Mouse (Mus musculus) heart, embryonic 15.5 days (tissue): Measurements from ENCODE around the gene Dnm1. TPM values are rescaled to one million over a fixed set of nuclear protein-coding genes. Genes with fewer than 3 reads are reported as not detected.

Source experiments
- ATAC-seq: fragments of 200-750 bp; cut with Nextera tagmentation; replicated peaks from 2 replicates; pipeline ENCODE4 v1.8.0; 2017; ENCODE audit warnings: low read depth, moderate TSS enrichment; ENCODE audit not compliant: insufficient number of reproducible peaks, insufficient read depth, low FRiP score
- H3K27ac ChIP-seq: fragments of 300-500 bp; sonication (generic); 2 replicates; pipeline ENCODE4 v1.5.1; 2015; ENCODE audit warnings: mild to moderate bottlenecking, inconsistent platforms
- H3K27me3 ChIP-seq: fragments of 300-500 bp; sonication (generic); 2 replicates; pipeline ENCODE4 v1.6.1; 2015; ENCODE audit warnings: inconsistent platforms
- H3K36me3 ChIP-seq: fragments of 300-500 bp; sonication (generic); 2 replicates; pipeline ENCODE4 v1.6.1; 2015; ENCODE audit warnings: mild to moderate bottlenecking, inconsistent platforms
- H3K4me1 ChIP-seq: fragments of 300-500 bp; sonication (generic); replicated peaks from 2 replicates; pipeline ENCODE4 v1.6.1; 2015; ENCODE audit warnings: inconsistent platforms
- H3K4me2 ChIP-seq: fragments of 300-500 bp; sonication (generic); 2 replicates; pipeline ENCODE4 v1.6.1; 2015; ENCODE audit warnings: inconsistent platforms, mild to moderate bottlenecking, moderate library complexity
- H3K4me3 ChIP-seq: fragments of 300-500 bp; sonication (generic); 2 replicates; pipeline ENCODE4 v1.5.1; 2015; ENCODE audit warnings: mild to moderate bottlenecking, inconsistent platforms
- H3K9ac ChIP-seq: fragments of 300-500 bp; sonication (generic); 2 replicates; pipeline ENCODE4 v1.6.1; 2015; ENCODE audit warnings: mild to moderate bottlenecking, inconsistent platforms
- H3K9me3 ChIP-seq: fragments of 300-500 bp; sonication (generic); replicated peaks from 2 replicates; pipeline ENCODE4 v1.6.1; 2016; ENCODE audit warnings: inconsistent platforms
- WGBS: fragments of 180-500 bp; shearing (Covaris S2); methylation state at CpG from one replicate; pipeline ENCODE4 v1.1.7; 2015; ENCODE audit warnings: mixed read lengths; 5-methylcytosine and 5-hydroxymethylcytosine counted together
- polyA plus RNA-seq: library from polyadenylated mRNA; unstranded; fragments of >200 nt; fragmentation: Nextera tagmentation; extraction: Ambion mirVana; gene quantifications from 2 replicates; pipeline ENCODE4 v1.2.1, GENCODE M21; 2015

Dnm1 gene
- polyA plus RNA-seq, 1 experiment from 2014 or later, result 1.9 TPM

- H3K4me2 ChIP-seq, result peak overlapping the region; percentile 62
- peak overlapping the region; percentile 88 for H3K27ac ChIP-seq
- H3K9me3 ChIP-seq, result no peaks in the 10 kb centered on the region
- no peak for ATAC-seq
- 68% methylated on average over 14 of the region's 14 CpGs for WGBS
- no peaks in the 10 kb centered on the region for H3K36me3 ChIP-seq
- H3K4me1 ChIP-seq, result peaks cover 40% of the 10 kb centered on the region
- H3K4me3 ChIP-seq, result peak overlapping the region; percentile 48
- H3K9ac ChIP-seq, result peak overlapping the region; percentile 50
- H3K27me3 ChIP-seq, result peaks cover 22% of the 10 kb centered on the region
Measured at GRCm38 (mm10) chr2:32318709-32319585, 34.2 kb downstream of the Dnm1 start.

- Histone ChIP-seq H3K4me1 (peaks cover 40% of the 10 kb centered on the region), H3K27me3 (peaks cover 29% of the 10 kb centered on the region)
- 7% methylated on average over 18 of the region's 19 CpGs for WGBS
Measured at GRCm38 (mm10) chr2:32317791-32318417, 35.2 kb downstream of the Dnm1 start.

DNA sequence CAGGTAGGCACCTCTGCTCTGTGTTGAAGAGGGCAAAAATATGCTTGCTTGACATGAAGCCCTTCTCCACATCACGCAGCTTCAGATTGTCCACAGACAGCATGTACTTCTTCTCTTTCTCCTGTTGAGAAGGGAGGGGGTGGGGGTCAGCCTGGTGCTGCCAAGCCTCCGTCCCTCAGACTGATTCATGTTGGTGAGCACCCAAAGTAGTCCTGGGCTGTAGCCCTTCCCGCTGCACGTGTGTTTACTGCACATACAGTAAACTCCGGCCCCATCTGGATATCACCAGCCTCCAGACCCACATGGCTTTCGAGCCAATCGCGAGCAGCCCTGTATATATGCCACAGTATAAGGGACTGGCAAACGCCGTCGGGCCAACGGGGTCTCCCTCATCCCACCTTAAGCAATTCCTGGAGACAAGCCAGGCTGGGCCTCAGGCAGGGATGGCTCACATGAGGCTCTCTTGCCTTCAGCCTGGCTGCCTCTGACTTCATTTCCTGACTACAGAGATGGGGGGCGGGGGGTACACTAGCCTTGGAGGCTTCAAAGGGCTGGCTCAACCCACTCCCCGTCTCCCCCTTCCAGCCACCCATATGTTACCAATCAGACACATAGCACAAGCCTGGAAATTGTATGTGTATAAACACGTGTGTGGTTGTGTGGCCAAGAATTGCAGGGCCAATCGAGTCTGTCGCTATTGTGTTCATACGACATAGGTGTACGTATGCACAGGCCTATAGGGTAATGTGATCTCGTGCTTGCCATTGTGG, 36.1 kb downstream of the Dnm1 start:
- ATAC-seq, result no peak
- peaks cover 35% of the 10 kb centered on the region for H3K27me3 ChIP-seq
- H3K36me3 ChIP-seq, result no peaks in the 10 kb centered on the region
- no peaks in the 10 kb centered on the region for H3K9me3 ChIP-seq
- H3K4me2 ChIP-seq, result no peak overlapping the region
- no peak overlapping the region for H3K9ac ChIP-seq
- WGBS, result 59% methylated on average over 20 of the region's 20 CpGs
- no peak overlapping the region for H3K4me3 ChIP-seq
- peak overlapping the region; percentile 81 for H3K27ac ChIP-seq
- peaks cover 46% of the 10 kb centered on the region for H3K4me1 ChIP-seq

More at GRCm38 (mm10) chr2:32317791-32318417, 35.2 kb downstream of the Dnm1 start:
- peak overlapping the region; percentile 50 for H3K9ac ChIP-seq
- H3K4me3 ChIP-seq, result peak overlapping the region; percentile 48
- no peaks in the 10 kb centered on the region for H3K9me3 ChIP-seq
- no peaks in the 10 kb centered on the region for H3K36me3 ChIP-seq
- H3K27ac ChIP-seq, result peak overlapping the region; percentile 88
- peak; percentile 81 for ATAC-seq
- H3K4me2 ChIP-seq, result peak overlapping the region; percentile 62

DNA sequence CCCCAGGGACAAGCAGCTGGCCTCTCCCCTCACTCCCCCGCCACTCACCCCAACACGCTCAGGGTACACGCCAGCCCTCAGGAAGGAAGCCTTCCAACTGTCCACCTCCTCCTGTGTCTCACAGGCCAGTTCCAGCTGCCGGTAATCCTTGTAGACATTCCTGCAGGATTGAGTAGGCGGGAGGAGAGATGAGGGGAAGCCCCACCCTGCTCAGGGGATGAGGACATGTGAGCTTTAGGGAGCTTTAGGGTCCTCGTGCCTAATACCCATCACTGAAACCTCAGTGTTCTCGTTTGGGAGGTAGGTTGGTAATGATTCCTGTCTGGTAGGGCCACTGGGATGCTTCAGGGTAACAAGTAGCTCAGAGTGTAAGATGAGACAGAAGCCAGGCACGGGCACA, 37.4 kb downstream of the Dnm1 start:
- no peak overlapping the region for H3K9ac ChIP-seq
- 21% methylated on average over 8 of the region's 8 CpGs for WGBS
- peak overlapping the region; percentile 81 for H3K27ac ChIP-seq
- peaks cover 57% of the 10 kb centered on the region for H3K4me1 ChIP-seq
- ATAC-seq, result no peak
- no peak overlapping the region for H3K4me3 ChIP-seq
- no peak overlapping the region for H3K4me2 ChIP-seq
- no peaks in the 10 kb centered on the region for H3K9me3 ChIP-seq
- H3K36me3 ChIP-seq, result no peaks in the 10 kb centered on the region
- peaks cover 37% of the 10 kb centered on the region for H3K27me3 ChIP-seq

GRCm38 (mm10) chr2:32314831-32315230, 38.3 kb downstream of the Dnm1 start:
- Histone ChIP-seq H3K4me3 (no peak overlapping the region), H3K9ac (no peak overlapping the region), H3K4me2 (no peak overlapping the region), H3K27me3 (peaks cover 37% of the 10 kb centered on the region), H3K9me3 (no peaks in the 10 kb centered on the region), H3K27ac (peak overlapping the region; percentile 81), H3K4me1 (peaks cover 63% of the 10 kb centered on the region), H3K36me3 (no peaks in the 10 kb centered on the region)
- 92% methylated on average over 14 of the region's 14 CpGs for WGBS
- no peak for ATAC-seq

- H3K4me3 ChIP-seq, result peak overlapping the region; percentile 66
- peak; percentile 79 for ATAC-seq
- peak overlapping the region; percentile 100 for H3K4me2 ChIP-seq
- no peak overlapping the region for H3K27ac ChIP-seq
- H3K9me3 ChIP-seq, result no peaks in the 10 kb centered on the region
- peak overlapping the region; percentile 71 for H3K9ac ChIP-seq
- WGBS, result 3% methylated on average over 56 of the region's 56 CpGs
- peaks cover 23% of the 10 kb centered on the region for H3K27me3 ChIP-seq
- peaks cover 47% of the 10 kb centered on the region for H3K4me1 ChIP-seq
- peaks cover 9% of the 10 kb centered on the region; the same call in 1 of the 2 replicates for H3K36me3 ChIP-seq
Measured at GRCm38 (mm10) chr2:32312318-32312964, 40.7 kb downstream of the Dnm1 start.

DNA sequence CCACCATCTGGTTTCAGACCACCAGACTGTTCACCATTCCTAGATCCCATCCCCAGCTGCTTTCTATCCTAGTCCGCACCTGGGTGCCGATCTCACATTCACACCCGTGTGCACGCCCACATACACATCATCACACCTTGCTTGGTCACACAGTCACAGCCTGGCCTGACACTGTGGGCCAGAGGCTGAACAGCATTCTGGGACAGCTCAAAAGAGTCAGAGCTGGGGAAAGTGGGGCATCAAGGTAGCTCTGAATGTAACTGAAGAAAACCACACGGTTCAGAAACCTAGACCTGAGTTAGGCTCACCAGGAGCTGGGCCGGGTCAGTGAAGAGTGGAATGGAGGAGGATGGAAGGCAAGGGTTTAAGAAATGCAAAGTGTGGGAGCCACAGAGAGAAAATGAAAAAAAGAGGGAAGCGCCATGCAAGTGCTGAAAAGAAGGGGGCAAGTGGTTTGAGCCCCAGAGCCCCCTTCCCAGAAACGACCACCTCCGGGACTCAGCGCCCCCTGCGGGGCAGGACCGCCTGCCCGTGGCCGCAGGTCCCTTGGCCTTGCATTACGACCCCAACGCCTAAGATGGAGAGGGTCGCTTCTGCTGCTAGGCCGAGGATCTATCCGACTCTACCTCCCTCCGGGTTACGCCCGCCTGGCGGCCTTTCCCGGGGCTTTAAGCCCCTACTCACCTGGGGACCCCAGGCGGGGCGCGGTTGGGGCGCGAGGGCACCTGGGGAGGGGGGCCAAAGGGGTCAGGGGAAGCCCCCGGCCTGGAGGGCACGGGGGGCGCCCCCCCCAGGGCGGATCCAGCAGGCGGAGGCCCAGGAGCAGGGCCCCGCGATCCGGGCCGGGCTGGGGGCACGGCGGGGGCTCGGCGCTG, 41.5 kb downstream of the Dnm1 start:
- Histone ChIP-seq H3K36me3 (peaks cover 16% of the 10 kb centered on the region; the same call in 1 of the 2 replicates), H3K9ac (peak overlapping the region; percentile 71), H3K4me2 (peak overlapping the region; percentile 100), H3K9me3 (no peaks in the 10 kb centered on the region), H3K27ac (no peak overlapping the region), H3K4me1 (peaks cover 39% of the 10 kb centered on the region), H3K27me3 (peaks cover 17% of the 10 kb centered on the region), H3K4me3 (peak overlapping the region; percentile 66)
- WGBS, result 9% methylated on average over 41 of the region's 42 CpGs
- ATAC-seq, result no peak

DNA sequence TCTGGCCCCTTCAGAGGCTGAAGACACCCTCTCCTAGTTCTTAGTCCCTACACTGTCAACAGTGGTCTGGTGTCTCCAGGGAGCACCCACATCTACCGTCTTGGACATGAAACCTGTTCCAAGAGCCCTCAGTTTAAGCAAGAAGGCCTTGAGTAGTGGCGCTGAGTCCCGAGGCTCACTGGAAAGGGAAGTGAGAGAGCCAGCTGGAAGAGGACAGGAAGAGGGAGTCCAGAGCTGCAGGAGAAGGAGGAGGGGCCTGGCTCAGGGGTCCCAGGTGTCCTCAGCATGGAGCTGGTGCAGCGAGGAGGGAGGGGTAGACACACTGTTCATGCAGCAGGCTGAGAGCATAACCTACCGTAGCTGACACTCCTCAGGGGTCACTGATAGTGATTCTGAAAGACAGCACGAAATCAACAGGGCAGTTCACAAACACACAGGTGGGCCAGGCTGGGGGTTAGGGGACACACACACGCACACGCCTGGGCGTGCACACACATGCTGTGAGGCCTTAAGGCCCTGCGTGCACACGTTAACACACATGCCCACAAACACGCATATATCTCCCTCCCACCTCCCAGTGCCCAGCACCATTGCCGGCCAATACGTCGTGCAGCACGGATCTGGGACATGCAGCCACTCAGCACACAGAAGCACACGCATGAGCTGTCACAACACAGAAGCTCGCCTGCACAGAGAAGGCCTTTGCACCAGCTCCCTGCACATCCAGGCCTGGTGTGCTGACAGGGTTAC, 42.9 kb downstream of the Dnm1 start:
- no peaks in the 10 kb centered on the region for H3K9me3 ChIP-seq
- no peak for ATAC-seq
- peaks cover 17% of the 10 kb centered on the region for H3K27me3 ChIP-seq
- no peak overlapping the region for H3K9ac ChIP-seq
- no peak overlapping the region for H3K4me3 ChIP-seq
- 81% methylated on average over 18 of the region's 18 CpGs for WGBS
- H3K4me1 ChIP-seq, result peaks cover 29% of the 10 kb centered on the region
- 0 out of 2 replicates have a peak overlapping the region, but pooled peaks have one; percentile 100 for H3K4me2 ChIP-seq
- H3K36me3 ChIP-seq, result peaks cover 30% of the 10 kb centered on the region
- H3K27ac ChIP-seq, result no peak overlapping the region

GRCm38 (mm10) chr2:32308870-32309568, 44.1 kb downstream of the Dnm1 start:
- Histone ChIP-seq H3K27ac (no peak overlapping the region), H3K27me3 (peaks cover 16% of the 10 kb centered on the region), H3K4me3 (no peak overlapping the region), H3K4me1 (peaks cover 26% of the 10 kb centered on the region), H3K36me3 (peaks cover 43% of the 10 kb centered on the region), H3K9me3 (no peaks in the 10 kb centered on the region), H3K4me2 (no peak overlapping the region), H3K9ac (no peak overlapping the region)
- 90% methylated on average over 16 of the region's 16 CpGs for WGBS
- ATAC-seq, result no peak
